Mouse (Mus musculus) embryonic facial prominence, embryonic 11.5 days (tissue): ENCODE data around the gene Socs5. TPM values are rescaled to one million over a fixed set of nuclear protein-coding genes. Genes with fewer than 3 reads are reported as not detected.
"Not testable (repeated sequence)": the region's sequence is repeated elsewhere in the genome, so short reads cannot be mapped to it uniquely, and the experiment has no call there.

Experiments
- ATAC-seq: fragments of 200-750 bp; cut with Nextera tagmentation; replicated peaks from 2 replicates; pipeline ENCODE4 v1.8.0; 2017; ENCODE audit warnings: low read depth; ENCODE audit not compliant: insufficient number of reproducible peaks, low FRiP score, low TSS enrichment
- DNase-seq: peaks from one replicate; pipeline ENCODE4 v3.0.0-alpha.2; 2015; ENCODE audit warnings: low spot score
- H3K27ac ChIP-seq: fragments of 300-500 bp; sonication (generic); replicated peaks from 2 replicates; pipeline ENCODE4 v1.5.1; 2014; ENCODE audit warnings: mild to moderate bottlenecking, low read depth, low read length, control low read depth
- H3K27me3 ChIP-seq: fragments of 300-500 bp; sonication (generic); 2 replicates; pipeline ENCODE4 v1.6.1; 2014; ENCODE audit warnings: mild to moderate bottlenecking, low read length, moderate library complexity, mixed read lengths; ENCODE audit not compliant: control insufficient read depth, insufficient read depth
- H3K36me3 ChIP-seq: fragments of 300-500 bp; sonication (generic); replicated peaks from 2 replicates; pipeline ENCODE4 v1.6.1; 2014; ENCODE audit warnings: low read depth, mild to moderate bottlenecking, low read length, moderate library complexity, mixed read lengths; ENCODE audit not compliant: control insufficient read depth, insufficient read depth
- H3K4me1 ChIP-seq: fragments of 300-500 bp; sonication (generic); 2 replicates; pipeline ENCODE4 v1.6.1; 2014; ENCODE audit warnings: low read length, mixed read lengths; ENCODE audit not compliant: control insufficient read depth, insufficient read depth
- H3K4me2 ChIP-seq: fragments of 300-500 bp; sonication (generic); 2 replicates; pipeline ENCODE4 v1.6.1; 2014; ENCODE audit warnings: low read depth, mild to moderate bottlenecking, control low read depth, low read length, moderate library complexity
- H3K4me3 ChIP-seq: fragments of 300-500 bp; sonication (generic); 2 replicates; pipeline ENCODE4 v1.5.1; 2014; ENCODE audit warnings: low read depth, low read length, control low read depth
- H3K9ac ChIP-seq: fragments of 300-500 bp; sonication (generic); replicated peaks from 2 replicates; pipeline ENCODE4 v1.6.1; 2014; ENCODE audit warnings: mild to moderate bottlenecking, control low read depth, low read length
- H3K9me3 ChIP-seq: fragments of 300-500 bp; sonication (generic); replicated peaks from 2 replicates; pipeline ENCODE4 v1.6.1; 2016; ENCODE audit warnings: mild to moderate bottlenecking, low read length, inconsistent platforms, mixed read lengths; ENCODE audit not compliant: control insufficient read depth
- whole genome bisulfite sequencing: fragments of 180-500 bp; shearing (Covaris S2); extraction: QIAGEN DNeasy Blood & Tissue Kit; methylation state at CpG from one replicate; pipeline ENCODE4 v1.1.7; 2014; 5-methylcytosine and 5-hydroxymethylcytosine counted together
- polyA plus RNA-seq: library from polyadenylated mRNA; unstranded; fragments of >200 nt; fragmentation: Nextera tagmentation; extraction: Ambion mirVana; gene quantifications from 2 replicates; pipeline ENCODE4 v1.2.1, GENCODE M21; 2014

Socs5 gene
- polyA plus RNA-seq, 1 experiment from 2014 or later, result 18.2 TPM

DNA sequence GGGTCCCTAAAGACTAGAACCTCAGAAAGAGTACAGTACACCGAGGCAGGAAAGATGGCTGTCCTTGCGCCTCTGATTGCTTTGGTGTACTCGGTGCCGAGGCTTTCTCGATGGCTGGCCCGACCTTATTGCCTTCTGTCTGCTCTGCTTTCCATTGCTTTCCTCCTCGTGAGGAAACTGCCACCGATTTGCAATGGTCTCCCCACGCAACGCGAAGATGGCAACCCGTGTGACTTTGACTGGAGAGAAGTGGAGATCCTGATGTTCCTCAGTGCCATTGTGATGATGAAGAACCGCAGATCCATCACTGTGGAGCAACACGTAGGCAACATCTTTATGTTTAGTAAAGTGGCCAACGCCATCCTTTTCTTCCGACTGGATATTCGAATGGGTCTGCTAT is 29.3 kb upstream of the Socs5 start:
- not testable (repeated sequence) for DNase-seq, H3K36me3 ChIP-seq, H3K27me3 ChIP-seq, H3K9me3 ChIP-seq, H3K9ac ChIP-seq, H3K4me1 ChIP-seq, H3K4me2 ChIP-seq, ATAC-seq, H3K4me3 ChIP-seq, H3K27ac ChIP-seq
- 93% methylated on average over 17 of the region's 17 CpGs for WGBS

GRCm38 (mm10) chr17:87080724-87081123 is 26.8 kb upstream of the Socs5 start:
- Histone ChIP-seq H3K36me3 (no peaks in the 10 kb centered on the region), H3K27ac (no peak overlapping the region), H3K27me3 (no peaks in the 10 kb centered on the region), H3K9me3 (no peaks in the 10 kb centered on the region), H3K4me2 (no peak overlapping the region), H3K9ac (no peak overlapping the region), H3K4me3 (no peak overlapping the region), H3K4me1 (no peaks in the 10 kb centered on the region)
- WGBS, result 83% methylated on average over 7 of the region's 7 CpGs
- no peak for ATAC-seq
- no peak for DNase-seq

- no peak overlapping the region for H3K9ac ChIP-seq
- ATAC-seq (no peak), DNase-seq (no peak)
- H3K27me3 ChIP-seq, result no peaks in the 10 kb centered on the region
- no peaks in the 10 kb centered on the region for H3K4me1 ChIP-seq
- H3K4me3 ChIP-seq, result no peak overlapping the region
- no peak overlapping the region for H3K4me2 ChIP-seq
- no peak overlapping the region for H3K27ac ChIP-seq
- no peaks in the 10 kb centered on the region for H3K36me3 ChIP-seq
- WGBS, result 90% methylated on average over 4 of the region's 4 CpGs
- no peaks in the 10 kb centered on the region for H3K9me3 ChIP-seq
These were observed 24.9 kb upstream of the Socs5 start for GRCm38 (mm10) chr17:87082547-87082946.

DNA sequence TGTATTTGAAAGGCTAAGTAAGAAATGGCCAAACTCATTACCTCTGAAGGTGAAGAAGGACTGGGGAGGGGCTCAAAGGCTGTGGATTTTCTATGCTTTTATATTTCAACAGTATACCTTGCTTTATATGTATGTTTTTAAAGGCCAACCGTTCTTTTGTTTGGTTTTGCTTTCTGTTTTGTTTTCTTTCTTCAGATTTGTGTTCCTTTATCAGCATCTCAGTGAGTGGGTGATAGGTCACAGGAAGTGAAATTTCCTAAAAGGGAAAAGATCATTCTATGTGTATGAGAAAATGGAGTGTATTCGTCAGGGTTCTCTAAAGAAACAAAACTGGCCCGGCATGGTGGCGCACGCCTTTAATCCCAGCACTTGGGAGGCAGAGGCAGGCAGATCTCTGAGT is 23.8 kb upstream of the Socs5 start:
- WGBS, result 88% methylated on average over 5 of the region's 5 CpGs
- H3K36me3 ChIP-seq, result no peaks in the 10 kb centered on the region

GRCm38 (mm10) chr17:87085726-87086125 is 21.8 kb upstream of the Socs5 start:
- H3K36me3 ChIP-seq, result no peaks in the 10 kb centered on the region
- H3K4me3 ChIP-seq, result no peak overlapping the region
- no peaks in the 10 kb centered on the region for H3K27me3 ChIP-seq
- H3K4me2 ChIP-seq, result no peak overlapping the region
- no peaks in the 10 kb centered on the region for H3K4me1 ChIP-seq
- H3K9me3 ChIP-seq, result no peaks in the 10 kb centered on the region
- no peak overlapping the region for H3K27ac ChIP-seq
- no peak for ATAC-seq
- H3K9ac ChIP-seq, result no peak overlapping the region
- DNase-seq, result no peak
- 84% methylated on average over 6 of the region's 6 CpGs for WGBS

More for the DNA sequence above, 23.8 kb upstream of the Socs5 start:
- no peaks in the 10 kb centered on the region for H3K4me1 ChIP-seq
- no peak overlapping the region for H3K4me2 ChIP-seq
- H3K9me3 ChIP-seq, result no peaks in the 10 kb centered on the region
- H3K27me3 ChIP-seq, result no peaks in the 10 kb centered on the region
- no peak overlapping the region for H3K4me3 ChIP-seq
- H3K9ac ChIP-seq, result no peak overlapping the region
- DNase-seq (no peak), ATAC-seq (no peak)
- H3K27ac ChIP-seq, result no peak overlapping the region

DNA sequence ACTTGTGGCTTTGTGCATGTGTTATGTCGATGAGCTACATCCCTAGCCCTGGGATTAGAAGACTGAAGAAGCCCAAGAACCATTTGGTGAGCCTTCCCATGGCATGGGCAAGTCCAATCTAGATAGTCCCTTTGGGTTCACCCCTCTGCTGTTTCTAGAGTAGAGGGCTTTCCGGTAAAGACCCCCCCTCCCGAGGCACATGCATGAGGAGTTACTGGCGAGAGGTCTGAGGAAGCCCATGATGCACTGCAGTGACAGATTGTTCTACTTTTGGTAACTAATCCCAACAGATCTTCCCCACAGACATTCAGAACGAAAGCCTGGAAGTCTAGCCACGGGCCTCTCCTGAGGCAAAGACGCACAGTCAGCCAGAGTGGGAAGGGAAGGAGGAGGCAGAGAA is 18.2 kb upstream of the Socs5 start:
- no peaks in the 10 kb centered on the region for H3K27me3 ChIP-seq
- no peak overlapping the region for H3K4me3 ChIP-seq
- H3K27ac ChIP-seq, result no peak overlapping the region
- no peaks in the 10 kb centered on the region for H3K9me3 ChIP-seq
- ATAC-seq (no peak), DNase-seq (no peak)
- 90% methylated on average over 7 of the region's 7 CpGs for WGBS
- H3K9ac ChIP-seq, result no peak overlapping the region
- H3K36me3 ChIP-seq, result no peaks in the 10 kb centered on the region
- H3K4me2 ChIP-seq, result no peak overlapping the region
- H3K4me1 ChIP-seq, result no peaks in the 10 kb centered on the region

DNA sequence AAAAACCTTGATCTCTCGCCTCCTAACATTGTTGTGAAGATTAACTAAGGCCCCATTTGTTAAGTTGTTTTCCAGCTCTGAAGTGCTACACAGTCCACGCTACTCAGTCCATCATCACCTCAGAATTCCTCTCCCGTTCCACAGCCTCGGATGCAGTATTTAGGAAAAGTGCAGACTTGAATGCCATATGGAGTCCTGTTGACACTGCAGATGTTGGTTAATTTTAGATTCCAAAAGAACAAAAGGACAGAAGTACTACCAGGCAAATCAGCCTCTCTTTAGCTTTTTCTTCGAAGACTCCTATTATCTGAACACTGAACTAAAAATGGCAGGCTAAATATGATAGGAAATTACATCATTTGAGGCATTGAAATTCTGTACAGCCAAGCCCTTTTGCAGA is 14.4 kb upstream of the Socs5 start:
- Histone ChIP-seq H3K9ac (no peak overlapping the region), H3K27me3 (no peaks in the 10 kb centered on the region), H3K4me3 (no peak overlapping the region), H3K27ac (no peak overlapping the region), H3K4me2 (no peak overlapping the region), H3K9me3 (no peaks in the 10 kb centered on the region), H3K4me1 (no peaks in the 10 kb centered on the region), H3K36me3 (no peaks in the 10 kb centered on the region)
- ATAC-seq, result no peak
- DNase-seq, result no peak
- 82% methylated on average over 5 of the region's 5 CpGs for WGBS

DNA sequence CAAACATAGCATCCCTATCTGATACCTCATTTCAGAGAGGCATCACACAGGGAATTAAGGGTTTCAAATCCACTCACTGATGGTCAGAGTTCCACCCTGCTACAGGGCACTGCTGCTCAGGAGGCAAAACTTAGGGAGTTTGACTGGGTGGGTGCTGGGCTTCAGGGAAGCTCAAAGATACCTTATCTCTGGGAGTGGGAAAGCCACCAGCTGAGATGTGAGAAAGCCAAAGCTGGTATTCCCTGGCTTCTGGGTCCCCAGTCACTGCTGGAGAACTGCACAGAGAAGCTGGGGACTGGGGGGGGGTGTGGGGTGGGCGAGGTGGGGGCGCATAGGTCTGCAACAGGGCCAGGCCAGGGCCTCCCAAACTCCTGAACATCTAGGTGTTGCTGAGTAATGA is 10.5 kb upstream of the Socs5 start:
- H3K9ac ChIP-seq, result no peak overlapping the region
- H3K27me3 ChIP-seq, result no peaks in the 10 kb centered on the region
- no peak overlapping the region for H3K4me2 ChIP-seq
- ATAC-seq (no peak), DNase-seq (no peak)
- no peaks in the 10 kb centered on the region for H3K9me3 ChIP-seq
- no peak overlapping the region for H3K27ac ChIP-seq
- no peaks in the 10 kb centered on the region for H3K4me1 ChIP-seq
- no peaks in the 10 kb centered on the region for H3K36me3 ChIP-seq
- H3K4me3 ChIP-seq, result no peak overlapping the region
- 63% methylated on average over 1 of the region's 2 CpGs for WGBS
